Mouse (Mus musculus) heart, embryonic 14.5 days (tissue): Measurements from ENCODE around the gene Gpx8. TPM values are rescaled to one million over a fixed set of nuclear protein-coding genes. Genes with fewer than 3 reads are reported as not detected.

Experiments
- ATAC-seq: fragments of 200-750 bp; cut with Nextera tagmentation; 2 replicates; pipeline ENCODE4 v1.8.0; 2017; ENCODE audit warnings: low read depth, moderate TSS enrichment; ENCODE audit not compliant: insufficient number of reproducible peaks, insufficient read depth, low FRiP score
- H3K27ac ChIP-seq, 2 experiments: fragments of 200-500 bp in 1 of 2; fragments of 300-500 bp in 1 of 2; sonication (generic) in 1 of 2; replicated peaks in 1 of 2; 2 replicates each; pipeline ENCODE4 v1.5.1; 2012 to 2014; ENCODE audit warnings: low read depth in 2 of 2, low read length in 2 of 2, control low read depth in 1 of 2, mild to moderate bottlenecking in 1 of 2, mixed read lengths in 1 of 2; ENCODE audit not compliant: control insufficient read depth in 1 of 2, insufficient read depth in 1 of 2
- H3K27me3 ChIP-seq: fragments of 300-500 bp; sonication (generic); 2 replicates; pipeline ENCODE4 v1.6.1; 2014; ENCODE audit warnings: mild to moderate bottlenecking, low read length, control low read depth; ENCODE audit not compliant: control insufficient read depth, insufficient read depth
- H3K36me3 ChIP-seq: fragments of 300-500 bp; sonication (generic); 2 replicates; pipeline ENCODE4 v1.6.1; 2014; ENCODE audit warnings: mild to moderate bottlenecking, control low read depth, low read length, mixed read lengths; ENCODE audit not compliant: control insufficient read depth, insufficient read depth
- H3K4me1 ChIP-seq, 2 experiments: fragments of 200-500 bp in 1 of 2; fragments of 300-500 bp in 1 of 2; sonication (generic) in 1 of 2; 2 replicates each; pipeline ENCODE4 v1.6.1; 2012 to 2014; ENCODE audit warnings: low read length in 2 of 2, control low read depth in 1 of 2, mixed read lengths in 1 of 2; ENCODE audit not compliant: control insufficient read depth in 2 of 2, insufficient read depth in 2 of 2
- H3K4me2 ChIP-seq: fragments of 300-500 bp; sonication (generic); 2 replicates; pipeline ENCODE4 v1.6.1; 2014; ENCODE audit warnings: mild to moderate bottlenecking, low read length
- H3K4me3 ChIP-seq, 2 experiments: fragments of 200-500 bp in 1 of 2; fragments of 300-500 bp in 1 of 2; sonication (generic) in 1 of 2; 2 replicates each; pipeline ENCODE4 v1.5.1; 2012 to 2014; ENCODE audit warnings: low read length in 2 of 2, mild to moderate bottlenecking in 2 of 2, control low read depth in 1 of 2, low read depth in 1 of 2, moderate library complexity in 1 of 2; ENCODE audit not compliant: control insufficient read depth in 1 of 2, insufficient read depth in 1 of 2
- H3K9ac ChIP-seq: fragments of 300-500 bp; sonication (generic); 2 replicates; pipeline ENCODE4 v1.6.1; 2014; ENCODE audit warnings: mild to moderate bottlenecking, low read length
- H3K9me3 ChIP-seq: fragments of 300-500 bp; sonication (generic); 2 replicates; pipeline ENCODE4 v1.6.1; 2016; ENCODE audit warnings: low read length, control low read depth; ENCODE audit not compliant: control insufficient read depth
- WGBS: fragments of 180-500 bp; shearing (Covaris S2); extraction: QIAGEN DNeasy Blood & Tissue Kit; methylation state at CpG from one replicate; pipeline ENCODE4 v1.1.7; 2014; 5-methylcytosine and 5-hydroxymethylcytosine counted together
- polyA plus RNA-seq: library from polyadenylated mRNA; unstranded; fragments of >200 nt; fragmentation: Nextera tagmentation; extraction: Ambion mirVana; gene quantifications from 2 replicates; pipeline ENCODE4 v1.2.1, GENCODE M21; 2014

The Gpx8 gene
- polyA plus RNA-seq, 1 experiment from 2014 or later: 147 TPM

- H3K4me1 ChIP-seq: peaks cover 4 to 6% of the 10 kb centered on the region in 2 experiments; a peak in 2 of 4 replicates
- peak; percentile 80; the same call in 1 of the 2 replicates for ATAC-seq
- H3K27ac ChIP-seq: no peak overlapping the region
- no peaks in the 10 kb centered on the region for H3K36me3 ChIP-seq
- H3K27me3 ChIP-seq: peaks cover 44% of the 10 kb centered on the region
- H3K9ac ChIP-seq: no peak overlapping the region
- WGBS: 2% methylated on average over 4 of the region's 4 CpGs
- no peaks in the 10 kb centered on the region for H3K9me3 ChIP-seq
- peak overlapping the region; percentile 74 for H3K4me2 ChIP-seq
- peak overlapping the region in 1 of 2 experiments; percentile 43; a peak in 2 of 4 replicates for H3K4me3 ChIP-seq
Measured at GRCm38 (mm10) chr13:113035852-113036251, 10.4 kb downstream of the Gpx8 start.

- peaks cover 46% of the 10 kb centered on the region for H3K27me3 ChIP-seq
- under 1% methylated on average over 46 of the region's 46 CpGs for WGBS
- H3K4me2 ChIP-seq: peak within 1 kb of the TSS; percentile 74
- H3K9ac ChIP-seq: peak within 1 kb of the TSS; percentile 28; the same call in 1 of the 2 replicates
- H3K27ac ChIP-seq: no peak within 1 kb of the TSS
- no peaks in the 10 kb centered on the region for H3K36me3 ChIP-seq
- H3K9me3 ChIP-seq: no peaks in the 10 kb centered on the region
- peak within 1 kb of the TSS; percentile 43 to 55 for H3K4me3 ChIP-seq
- H3K4me1 ChIP-seq: peaks cover 4 to 6% of the 10 kb centered on the region in 2 experiments; a peak in 2 of 4 replicates
- ATAC-seq: no peak
Measured at GRCm38 (mm10) chr13:113034950-113035421, 11.2 kb downstream of the Gpx8 start, which contains the start of gene Cdc20b. Gene Cdc20b, plus strand, starts transcription at chr13:113035111.

GRCm38 (mm10) chr13:113034271-113034886, 11.8 kb downstream of the Gpx8 start:
- Histone ChIP-seq H3K36me3 (no peaks in the 10 kb centered on the region), H3K4me2 (peak overlapping the region; percentile 74), H3K27me3 (peaks cover 50% of the 10 kb centered on the region), H3K9me3 (no peaks in the 10 kb centered on the region), H3K9ac (no peak overlapping the region; the same call in 1 of the 2 replicates), H3K27ac (no peak overlapping the region), H3K4me3 (peak overlapping the region; percentile 43 to 55), H3K4me1 (peaks cover 4 to 6% of the 10 kb centered on the region in 2 experiments; a peak in 2 of 4 replicates)
- 5% methylated on average over 11 of the region's 11 CpGs for WGBS
- ATAC-seq: no peak

GRCm38 (mm10) chr13:113032831-113033230, 13.4 kb downstream of the Gpx8 start:
- Histone ChIP-seq H3K4me2 (no peak overlapping the region), H3K9me3 (no peaks in the 10 kb centered on the region), H3K4me3 (no peak overlapping the region), H3K27ac (no peak overlapping the region), H3K36me3 (no peaks in the 10 kb centered on the region), H3K27me3 (peaks cover 57% of the 10 kb centered on the region), H3K9ac (no peak overlapping the region), H3K4me1 (peaks cover 4 to 6% of the 10 kb centered on the region in 2 experiments; a peak in 2 of 4 replicates)
- ATAC-seq: no peak

- Histone ChIP-seq H3K9ac (peak overlapping the region; percentile 61), H3K4me3 (peak overlapping the region; percentile 54 to 64), H3K9me3 (no peaks in the 10 kb centered on the region), H3K27ac (no peak overlapping the region), H3K4me2 (peak overlapping the region; percentile 98), H3K4me1 (peaks cover 4 to 6% of the 10 kb centered on the region in 2 experiments; a peak in 2 of 4 replicates), H3K36me3 (no peaks in the 10 kb centered on the region), H3K27me3 (peaks cover 57% of the 10 kb centered on the region)
- WGBS: under 1% methylated on average over 40 of the region's 40 CpGs
- no peak for ATAC-seq
Measured at GRCm38 (mm10) chr13:113031792-113032571, 14.2 kb downstream of the Gpx8 start.

- Histone ChIP-seq H3K27ac (no peak overlapping the region), H3K4me2 (peak overlapping the region; percentile 98), H3K4me3 (peak overlapping the region; percentile 54 to 64; a peak in 3 of 4 replicates), H3K9me3 (no peaks in the 10 kb centered on the region), H3K36me3 (no peaks in the 10 kb centered on the region), H3K27me3 (peaks cover 57% of the 10 kb centered on the region), H3K9ac (peak overlapping the region; percentile 61), H3K4me1 (peaks cover 4 to 6% of the 10 kb centered on the region in 2 experiments; a peak in 2 of 4 replicates)
- no peak for ATAC-seq
- WGBS: 3% methylated on average over 7 of the region's 7 CpGs
Measured at GRCm38 (mm10) chr13:113031351-113031750, 14.9 kb downstream of the Gpx8 start.

- H3K4me1 ChIP-seq: no peaks in the 10 kb centered on the region
- ATAC-seq: no peak
- H3K4me2 ChIP-seq: no peak overlapping the region
- no peaks in the 10 kb centered on the region for H3K9me3 ChIP-seq
- H3K36me3 ChIP-seq: no peaks in the 10 kb centered on the region
- H3K4me3 ChIP-seq: no peak overlapping the region
- WGBS: 76% methylated on average over 17 of the region's 17 CpGs
- no peak overlapping the region for H3K27ac ChIP-seq
- H3K9ac ChIP-seq: no peak overlapping the region
- H3K27me3 ChIP-seq: 0 out of 2 replicates have a peak, but pooled peaks cover under 1% of the 10 kb centered on the region
Measured at GRCm38 (mm10) chr13:113023274-113024143, 22.7 kb downstream of the Gpx8 start.
